Mouse (Mus musculus) limb, embryonic 11.5 days (tissue): ENCODE results near the gene Cd207. TPM values are rescaled to one million over a fixed set of nuclear protein-coding genes. Genes with fewer than 3 reads are reported as not detected.

Experiments
- ATAC-seq: fragments of 200-750 bp; cut with Nextera tagmentation; 2 replicates; pipeline ENCODE4 v1.8.0; 2017; ENCODE audit warnings: low read depth; ENCODE audit not compliant: insufficient number of reproducible peaks, low FRiP score, low TSS enrichment
- DNase-seq: peaks from one replicate; pipeline ENCODE4 v3.0.0-alpha.2; 2015; ENCODE audit warnings: low spot score
- H3K27ac ChIP-seq: fragments of 300-500 bp; sonication (generic); replicated peaks from 2 replicates; pipeline ENCODE4 v1.5.1; 2014; ENCODE audit warnings: low read depth, mild to moderate bottlenecking, low read length
- H3K27me3 ChIP-seq: fragments of 300-500 bp; sonication (generic); 2 replicates; pipeline ENCODE4 v1.6.1; 2014; ENCODE audit warnings: mild to moderate bottlenecking, low read length, mixed read lengths; ENCODE audit not compliant: control insufficient read depth, insufficient read depth
- H3K36me3 ChIP-seq: fragments of 300-500 bp; sonication (generic); 2 replicates; pipeline ENCODE4 v1.6.1; 2014; ENCODE audit warnings: mild to moderate bottlenecking, low read length, moderate library complexity, mixed read lengths; ENCODE audit not compliant: control insufficient read depth, insufficient read depth
- H3K4me1 ChIP-seq: fragments of 300-500 bp; sonication (generic); 2 replicates; pipeline ENCODE4 v1.6.1; 2014; ENCODE audit warnings: low read length, mixed read lengths; ENCODE audit not compliant: control insufficient read depth, insufficient read depth
- H3K4me2 ChIP-seq: fragments of 300-500 bp; sonication (generic); 2 replicates; pipeline ENCODE4 v1.6.1; 2014; ENCODE audit warnings: low read depth, mild to moderate bottlenecking, moderate library complexity; ENCODE audit not compliant: severe bottlenecking
- H3K4me3 ChIP-seq: fragments of 300-500 bp; sonication (generic); 2 replicates; pipeline ENCODE4 v1.5.1; 2014; ENCODE audit warnings: low read depth, low read length
- H3K9ac ChIP-seq: fragments of 300-500 bp; sonication (generic); 2 replicates; pipeline ENCODE4 v1.6.1; 2014; ENCODE audit warnings: mild to moderate bottlenecking, low read length
- H3K9me3 ChIP-seq: fragments of 300-500 bp; sonication (generic); 2 replicates; pipeline ENCODE4 v1.6.1; 2016; ENCODE audit warnings: low read length; ENCODE audit not compliant: control insufficient read depth
- WGBS: fragments of 180-500 bp; shearing (Covaris S2); extraction: QIAGEN DNeasy Blood & Tissue Kit; methylation state at CpG from one replicate; pipeline ENCODE4 v1.1.7; 2014; 5-methylcytosine and 5-hydroxymethylcytosine counted together
- polyA plus RNA-seq: library from polyadenylated mRNA; unstranded; fragments of >200 nt; fragmentation: Nextera tagmentation; extraction: Ambion mirVana; gene quantifications from 2 replicates; pipeline ENCODE4 v1.2.1, GENCODE M21; 2014

Cd207 gene
- polyA plus RNA-seq, 1 experiment from 2014 or later: not detected

DNA sequence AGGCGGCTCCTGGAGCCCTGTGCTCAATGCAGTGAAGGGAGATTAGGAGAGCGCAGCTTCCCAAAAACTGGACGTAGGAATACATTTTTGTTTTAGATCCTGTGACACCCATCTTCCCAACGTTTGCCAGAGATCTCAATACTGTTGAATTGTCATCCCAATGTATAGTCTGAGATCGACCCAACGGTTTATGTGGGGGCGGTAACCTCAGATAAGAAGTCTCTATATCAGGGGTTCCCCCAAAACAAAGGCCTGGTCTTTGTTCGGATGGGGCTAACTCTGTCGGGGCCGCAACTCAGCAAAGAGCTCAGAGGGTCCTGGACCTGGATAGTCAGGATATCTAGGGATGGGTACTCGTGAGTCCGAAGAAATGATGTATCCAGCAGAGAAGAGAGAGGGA lies 15.3 kb upstream of the Cd207 start:
- 3% methylated on average over 12 of the region's 12 CpGs for WGBS
- no peak for ATAC-seq

DNA sequence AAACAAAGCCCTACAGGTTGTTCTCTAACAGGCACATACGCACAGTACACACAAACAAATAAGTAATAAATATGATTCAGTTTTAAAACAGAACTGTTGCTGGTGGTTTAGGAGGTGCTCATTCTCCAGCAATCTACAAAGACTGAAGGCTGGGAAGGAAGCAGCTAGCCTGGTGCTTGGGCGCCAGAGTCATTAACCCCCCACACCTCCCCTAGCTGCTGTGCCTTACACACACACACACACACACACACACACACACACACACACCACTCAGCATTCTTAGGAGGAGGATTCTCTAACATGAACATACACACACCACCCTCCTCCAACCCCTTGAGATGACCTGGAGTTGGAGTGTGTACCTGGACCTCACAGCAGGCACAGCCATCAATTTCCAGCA lies 13.3 kb upstream of the Cd207 start:
- H3K36me3 ChIP-seq: no peaks in the 10 kb centered on the region
- H3K27me3 ChIP-seq: peaks cover 48% of the 10 kb centered on the region
- H3K4me1 ChIP-seq: no peaks in the 10 kb centered on the region
- H3K4me3 ChIP-seq: no peak overlapping the region
- ATAC-seq (no peak), DNase-seq (no peak)
- H3K9me3 ChIP-seq: no peaks in the 10 kb centered on the region
- H3K9ac ChIP-seq: no peak overlapping the region
- WGBS: 55% methylated on average over 2 of the region's 2 CpGs
- no peak overlapping the region for H3K27ac ChIP-seq
- no peak overlapping the region for H3K4me2 ChIP-seq

More for the DNA sequence above, 15.3 kb upstream of the Cd207 start:
- Histone ChIP-seq H3K27ac (no peak overlapping the region), H3K9me3 (no peaks in the 10 kb centered on the region), H3K9ac (no peak overlapping the region), H3K36me3 (no peaks in the 10 kb centered on the region), H3K4me2 (no peak overlapping the region), H3K4me1 (no peaks in the 10 kb centered on the region), H3K27me3 (peaks cover 68% of the 10 kb centered on the region), H3K4me3 (no peak overlapping the region)
- DNase-seq: no peak

DNA sequence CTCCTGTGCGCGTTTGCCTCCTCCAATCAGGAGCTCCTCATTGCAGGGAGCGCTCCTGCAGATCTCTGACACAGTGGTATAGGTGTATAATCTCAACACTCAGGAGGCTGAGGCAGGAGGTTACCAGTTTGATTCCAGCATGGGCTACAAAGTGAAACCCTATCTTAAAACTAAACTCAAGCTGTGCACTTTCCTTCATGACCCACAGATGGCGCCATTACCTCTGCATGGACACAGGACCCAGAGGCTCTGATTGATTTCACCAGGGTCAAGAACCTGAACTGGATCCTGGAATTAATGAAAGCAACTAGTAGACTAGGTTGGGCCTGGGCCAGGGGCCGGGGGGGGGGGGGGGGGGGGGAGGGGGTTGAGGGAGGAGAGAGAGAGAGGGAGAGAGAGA lies 12.6 kb upstream of the Cd207 start:
- DNase-seq (peak; percentile 72), ATAC-seq (no peak)
- Histone ChIP-seq H3K9ac (no peak overlapping the region), H3K4me3 (no peak overlapping the region), H3K9me3 (no peaks in the 10 kb centered on the region), H3K4me1 (no peaks in the 10 kb centered on the region), H3K27me3 (peaks cover 41% of the 10 kb centered on the region), H3K36me3 (no peaks in the 10 kb centered on the region), H3K27ac (no peak overlapping the region), H3K4me2 (no peak overlapping the region)
- 21% methylated on average over 4 of the region's 5 CpGs for WGBS

DNA sequence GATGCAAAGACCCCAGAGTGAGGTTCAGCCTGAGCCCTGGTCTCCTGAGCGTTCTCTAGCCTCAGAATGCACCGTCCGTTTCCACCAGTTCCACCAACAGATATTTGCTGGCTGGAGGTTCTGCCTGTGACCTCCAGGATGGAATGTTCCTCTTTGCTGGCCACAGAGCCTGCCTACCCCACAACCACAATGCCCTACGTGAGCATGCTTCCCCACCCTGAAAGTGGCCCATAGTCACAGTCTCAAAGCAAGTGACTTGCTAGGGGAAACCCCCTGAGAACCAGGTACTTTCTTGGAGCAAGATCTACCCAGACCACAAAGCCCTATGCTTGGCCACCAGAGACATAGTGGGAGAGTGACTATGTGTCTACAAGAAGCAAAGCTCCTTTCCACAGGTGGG lies 11.7 kb upstream of the Cd207 start:
- peaks cover 32% of the 10 kb centered on the region for H3K27me3 ChIP-seq
- H3K9me3 ChIP-seq: no peaks in the 10 kb centered on the region
- 81% methylated on average over 4 of the region's 4 CpGs for WGBS
- H3K4me1 ChIP-seq: no peaks in the 10 kb centered on the region
- no peak overlapping the region for H3K9ac ChIP-seq
- DNase-seq: no peak
- no peak for ATAC-seq
- no peak overlapping the region for H3K27ac ChIP-seq
- H3K36me3 ChIP-seq: no peaks in the 10 kb centered on the region
- no peak overlapping the region for H3K4me3 ChIP-seq
- H3K4me2 ChIP-seq: no peak overlapping the region

DNA sequence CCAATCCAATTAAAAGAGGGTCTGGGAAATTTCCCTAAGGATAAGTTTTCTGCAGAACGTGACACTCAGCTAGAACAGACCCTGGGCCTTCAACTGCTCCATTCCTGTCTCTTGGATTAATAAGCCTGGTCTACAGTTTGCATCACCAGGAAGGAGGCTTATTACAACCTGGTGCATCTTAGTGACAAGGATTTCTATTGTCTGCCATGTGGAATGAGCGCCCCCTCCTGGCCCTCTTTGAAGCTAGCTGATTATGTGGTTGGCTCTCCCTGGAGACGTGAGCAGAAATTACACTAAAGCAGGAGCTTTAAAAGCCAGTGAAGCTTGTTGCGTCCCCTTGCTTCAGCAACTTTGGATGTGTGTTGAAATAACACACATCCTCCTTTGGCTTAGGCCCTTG lies 4.3 kb downstream of the Cd207 start:
- DNase-seq (peak; percentile 85), ATAC-seq (no peak)
- H3K36me3 ChIP-seq: no peaks in the 10 kb centered on the region
- no peaks in the 10 kb centered on the region for H3K9me3 ChIP-seq
- H3K4me2 ChIP-seq: no peak overlapping the region
- no peak overlapping the region for H3K9ac ChIP-seq
- H3K4me1 ChIP-seq: no peaks in the 10 kb centered on the region
- H3K27ac ChIP-seq: no peak overlapping the region
- H3K4me3 ChIP-seq: no peak overlapping the region
- 9% methylated on average over 4 of the region's 4 CpGs for WGBS
- no peaks in the 10 kb centered on the region for H3K27me3 ChIP-seq

DNA sequence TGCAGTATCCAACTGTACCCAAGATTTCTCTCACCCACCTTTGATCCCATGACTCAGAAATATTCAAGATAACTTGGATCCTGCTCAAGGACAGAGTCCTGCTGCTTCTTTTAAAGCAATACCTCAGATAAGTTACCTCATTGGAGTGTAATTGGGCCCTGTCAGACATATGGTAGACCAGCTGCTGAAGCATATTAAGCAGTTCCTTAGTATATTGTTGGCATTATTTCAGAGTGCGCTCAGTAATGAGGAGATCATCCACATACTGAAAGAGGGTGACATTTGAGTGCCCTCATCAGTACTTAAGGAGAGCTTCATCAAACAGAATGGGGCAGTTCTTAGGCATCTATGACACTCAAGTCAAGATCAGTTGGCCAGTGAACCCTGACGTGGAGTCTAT lies 12.6 kb downstream of the Cd207 start:
- Histone ChIP-seq H3K36me3 (no peaks in the 10 kb centered on the region), H3K4me3 (no peak overlapping the region), H3K27me3 (no peaks in the 10 kb centered on the region), H3K9me3 (no peaks in the 10 kb centered on the region), H3K4me1 (no peaks in the 10 kb centered on the region), H3K4me2 (no peak overlapping the region), H3K27ac (no peak overlapping the region), H3K9ac (no peak overlapping the region)
- WGBS: 87% methylated on average over 2 of the region's 2 CpGs
- DNase-seq (no peak), ATAC-seq (no peak)

DNA sequence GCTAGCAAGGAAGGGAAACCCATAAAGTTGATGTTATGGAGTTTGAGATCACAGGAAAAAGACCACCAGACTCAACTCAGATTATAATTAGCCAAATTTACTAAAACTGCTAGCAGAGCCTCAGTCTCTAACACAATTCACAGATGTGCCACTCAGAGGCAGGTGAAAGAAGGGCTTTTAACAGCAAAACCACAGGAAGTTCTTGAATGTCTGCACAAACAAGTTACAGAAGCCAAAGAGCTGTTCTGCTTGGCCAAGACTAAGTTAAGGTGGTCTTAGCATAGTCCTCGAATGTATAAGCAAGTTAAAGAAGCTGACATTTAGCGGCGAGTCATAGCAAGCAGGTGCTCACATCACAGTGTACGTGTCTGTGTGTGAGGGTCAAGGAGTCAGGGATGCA lies 16.8 kb downstream of the Cd207 start:
- H3K4me2 ChIP-seq: no peak overlapping the region
- no peak overlapping the region for H3K9ac ChIP-seq
- no peaks in the 10 kb centered on the region for H3K36me3 ChIP-seq
- no peaks in the 10 kb centered on the region for H3K4me1 ChIP-seq
- ATAC-seq (no peak), DNase-seq (no peak)
- no peak overlapping the region for H3K4me3 ChIP-seq
- H3K9me3 ChIP-seq: no peaks in the 10 kb centered on the region
- 86% methylated on average over 4 of the region's 4 CpGs for WGBS
- no peak overlapping the region for H3K27ac ChIP-seq
- no peaks in the 10 kb centered on the region for H3K27me3 ChIP-seq

DNA sequence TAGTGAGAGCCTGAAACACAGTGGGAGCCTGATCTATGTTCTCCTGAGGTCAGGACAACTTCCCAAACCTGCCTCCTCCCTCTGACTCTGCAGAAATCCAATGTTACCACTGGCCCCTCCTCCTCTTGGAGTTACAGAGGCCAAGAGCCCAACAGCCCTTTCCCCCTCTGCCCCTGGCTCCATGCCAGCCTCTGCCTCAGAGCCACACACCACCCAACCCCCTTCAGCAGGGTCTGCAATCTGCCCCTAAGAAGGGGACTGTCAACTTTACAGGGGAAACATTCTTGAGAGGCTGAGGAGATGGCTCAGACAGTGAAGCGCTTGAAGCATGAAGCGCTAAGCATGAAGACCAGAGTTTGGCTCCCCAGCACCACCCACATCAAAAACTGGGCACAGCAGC lies 21.6 kb downstream of the Cd207 start, which contains the start of gene Clec4f:
TSS of gene Clec4f (minus strand) at position 101 of the 400 bp plus-strand sequence.
- no peaks in the 10 kb centered on the region for H3K9me3 ChIP-seq
- H3K27me3 ChIP-seq: no peaks in the 10 kb centered on the region
- H3K4me1 ChIP-seq: no peaks in the 10 kb centered on the region
- H3K27ac ChIP-seq: no peak within 1 kb of the TSS
- DNase-seq (no peak), ATAC-seq (no peak)
- H3K4me3 ChIP-seq: no peak within 1 kb of the TSS
- no peaks in the 10 kb centered on the region for H3K36me3 ChIP-seq
- no peak within 1 kb of the TSS for H3K4me2 ChIP-seq
- WGBS: 98% methylated on average over 2 of the region's 2 CpGs
- H3K9ac ChIP-seq: no peak within 1 kb of the TSS

DNA sequence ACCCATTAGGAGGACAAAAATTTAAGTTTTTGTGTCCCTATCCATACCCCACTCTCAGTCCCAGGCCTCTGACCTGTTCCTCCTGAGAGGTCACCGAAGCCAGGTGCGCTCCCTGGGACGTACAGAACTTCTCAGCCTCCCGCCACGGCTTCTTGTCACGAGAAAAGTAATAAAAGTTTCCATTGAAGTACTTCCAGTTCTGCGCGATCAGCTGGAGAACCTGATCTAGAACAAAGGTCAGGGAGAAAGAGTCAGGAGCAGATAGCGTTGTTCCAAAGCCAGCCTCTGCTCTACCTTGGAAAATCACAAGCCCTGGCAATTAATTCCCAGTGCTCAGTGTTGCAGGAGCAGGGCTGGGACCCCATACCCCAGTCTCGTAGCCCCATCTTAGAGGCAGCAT lies 30.9 kb downstream of the Cd207 start:
- no peaks in the 10 kb centered on the region for H3K36me3 ChIP-seq
- 86% methylated on average over 10 of the region's 10 CpGs for WGBS
- no peak for ATAC-seq

More for the DNA sequence above, 30.9 kb downstream of the Cd207 start:
- Histone ChIP-seq H3K4me3 (no peak overlapping the region), H3K27me3 (no peaks in the 10 kb centered on the region), H3K9me3 (no peaks in the 10 kb centered on the region), H3K9ac (no peak overlapping the region), H3K4me1 (no peaks in the 10 kb centered on the region), H3K27ac (no peak overlapping the region), H3K4me2 (no peak overlapping the region)
- no peak for DNase-seq
